Mouse (Mus musculus): ENCODE results near the gene Mphosph10. TPM values are rescaled to one million over a fixed set of nuclear protein-coding genes. Genes with fewer than 3 reads are reported as not detected.
A peak's percentile ranks its signal among the peaks of the same experiment; 100 is the strongest.

The Mphosph10 gene
- 37.3 TPM for polyA plus RNA-seq (2021)

DNA sequence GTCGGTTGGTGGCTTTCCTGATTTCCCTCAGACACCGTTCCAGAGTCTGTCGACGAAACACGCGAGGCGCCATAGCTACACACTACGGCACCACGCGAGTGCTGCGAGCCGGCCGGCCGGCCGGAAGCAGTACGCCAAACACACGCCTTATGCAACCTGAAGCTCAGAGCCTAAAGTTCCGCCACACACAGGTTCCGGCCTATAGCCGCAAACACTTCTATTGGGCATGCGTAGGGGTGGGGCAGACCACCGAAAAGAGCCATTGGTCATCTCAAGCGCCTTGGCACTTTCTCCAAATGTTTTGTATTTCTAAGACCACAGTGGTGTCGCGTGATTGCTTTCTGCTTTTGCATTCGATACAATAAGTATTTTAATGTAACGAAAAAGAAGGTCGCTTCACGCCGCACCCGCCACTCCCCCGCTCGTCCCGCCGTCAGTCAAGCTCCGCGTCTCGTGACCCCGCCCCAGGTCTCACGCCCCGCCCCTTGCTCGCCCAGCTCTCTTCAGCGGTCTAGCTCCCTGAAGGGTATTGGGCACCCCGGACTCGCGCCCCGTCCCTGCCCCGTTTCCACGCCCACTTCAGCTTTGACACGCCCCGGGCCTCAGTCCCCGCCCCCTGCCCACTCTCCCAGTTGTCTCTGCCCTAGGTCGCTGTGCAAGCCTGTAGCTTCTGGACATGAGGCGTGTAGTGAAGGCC is at the start of gene Mphosph10, which contains the start of gene Mcee:
Gene Mphosph10, minus strand, starts transcription at position 147 of the 697 bp plus-strand sequence.
Gene Mcee, plus strand, starts transcription at position 486 of the 697 bp plus-strand sequence.
- ChIA-PET POLR2A (interaction anchor here (1.1 kb wide), 1 partner anchor 15 kb away, joined by 3 read pairs; no protein-coding TSS in a partner anchor), CTCF (no interaction called here)
- in situ Hi-C loops (cut with MboI; ENCODE audit: low pct_unique_long_range_greater_than_20kb), result no loop called here
- DNase-seq (ENCODE audit: low read depth, low spot score), result peak; percentile 62
- peak; percentile 99 for ATAC-seq
- no peaks in the 10 kb centered on the region for H3K27me3 ChIP-seq
- TF ChIP-seq CTCF (IDR thresholded peaks at IDR 0.05), result no peak

GRCm38 (mm10) chr7:64440519-64440918 is 48.5 kb upstream of the Mphosph10 start:
- H3K27me3 ChIP-seq, result no peaks in the 10 kb centered on the region
- no peak for TF ChIP-seq CTCF (IDR thresholded peaks at IDR 0.05)
- DNase-seq (ENCODE audit: low read depth, low spot score) (no peak), ATAC-seq (no peak)
- CTCF ChIA-PET, result no interaction called here
- in situ Hi-C loops (cut with MboI; ENCODE audit: low pct_unique_long_range_greater_than_20kb), result no loop called here
- POLR2A ChIA-PET, result no interaction called here

GRCm38 (mm10) chr7:64439595-64440518 is 47.8 kb upstream of the Mphosph10 start:
- ATAC-seq, result no peak
- H3K27me3 ChIP-seq, result no peaks in the 10 kb centered on the region
- ChIA-PET CTCF (no interaction called here), POLR2A (no interaction called here)
- in situ Hi-C loops (cut with MboI; ENCODE audit: low pct_unique_long_range_greater_than_20kb), result no loop called here
- DNase-seq (ENCODE audit: low read depth, low spot score), result no peak
- no peak for TF ChIP-seq CTCF (IDR thresholded peaks at IDR 0.05)

- CTCF ChIA-PET, result no interaction called here
- in situ Hi-C loops (cut with MboI; ENCODE audit: low pct_unique_long_range_greater_than_20kb), result no loop called here
- no peak for DNase-seq (ENCODE audit: low read depth, low spot score)
- TF ChIP-seq CTCF (IDR thresholded peaks at IDR 0.05), result peak; percentile 39
- POLR2A ChIA-PET, result no interaction called here
- no peak for ATAC-seq
- peaks cover 2% of the 10 kb centered on the region for H3K27me3 ChIP-seq
Measured at GRCm38 (mm10) chr7:64424861-64425260, 32.8 kb upstream of the Mphosph10 start.

DNA sequence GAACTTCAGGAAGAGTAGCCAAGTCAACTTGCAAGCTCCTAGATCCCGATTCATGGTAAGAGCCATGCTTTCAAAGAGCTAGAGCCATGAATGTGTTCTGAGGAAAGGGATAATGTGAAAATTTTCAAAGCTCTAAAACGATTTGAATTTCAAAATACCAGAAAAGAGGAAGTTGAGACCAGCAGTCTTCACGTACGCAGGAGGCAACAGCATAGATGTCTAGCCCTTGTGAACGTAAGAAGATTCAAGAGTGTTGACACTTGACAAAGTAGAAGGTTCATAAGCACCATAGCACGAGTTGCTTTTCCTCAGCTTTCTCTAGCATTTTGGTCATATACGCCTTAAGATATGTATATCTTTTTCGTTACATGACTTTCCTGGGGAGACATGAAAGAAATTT is 11.9 kb upstream of the Mphosph10 start:
- TF ChIP-seq CTCF (IDR thresholded peaks at IDR 0.05), result no peak
- H3K27me3 ChIP-seq, result no peaks in the 10 kb centered on the region
- ATAC-seq (no peak), DNase-seq (ENCODE audit: low read depth, low spot score) (no peak)
- CTCF ChIA-PET, result no interaction called here
- POLR2A ChIA-PET, result no interaction called here
- in situ Hi-C loops (cut with MboI; ENCODE audit: low pct_unique_long_range_greater_than_20kb), result no loop called here

- DNase-seq (ENCODE audit: low read depth, low spot score), result no peak
- POLR2A ChIA-PET, result no interaction called here
- CTCF ChIA-PET, result no interaction called here
- no peak for ATAC-seq
- no peaks in the 10 kb centered on the region for H3K27me3 ChIP-seq
- in situ Hi-C loops (cut with MboI; ENCODE audit: low pct_unique_long_range_greater_than_20kb), result no loop called here
- no peak for TF ChIP-seq CTCF (IDR thresholded peaks at IDR 0.05)
Measured at GRCm38 (mm10) chr7:64402452-64402851, 10.4 kb upstream of the Mphosph10 start.

- H3K27me3 ChIP-seq, result no peaks in the 10 kb centered on the region
- no peak for TF ChIP-seq CTCF (IDR thresholded peaks at IDR 0.05)
- no peak for ATAC-seq
- no peak for DNase-seq (ENCODE audit: low read depth, low spot score)
- ChIA-PET CTCF (no interaction called here), POLR2A (no interaction called here)
- in situ Hi-C loops (cut with MboI; ENCODE audit: low pct_unique_long_range_greater_than_20kb), result no loop called here
Measured at GRCm38 (mm10) chr7:64400725-64401124, 8.7 kb upstream of the Mphosph10 start.

GRCm38 (mm10) chr7:64392819-64393151 is 717 bp upstream of the Mphosph10 start:
- DNase-seq (ENCODE audit: low read depth, low spot score) (no peak), ATAC-seq (peak; percentile 49)
- in situ Hi-C loops (cut with MboI; ENCODE audit: low pct_unique_long_range_greater_than_20kb), result no loop called here

GRCm38 (mm10) chr7:64391479-64391878 is 589 bp downstream of the Mphosph10 start:
- no peak for ATAC-seq
- TF ChIP-seq CTCF (IDR thresholded peaks at IDR 0.05), result no peak
- ChIA-PET POLR2A (interaction anchor here (1.1 kb wide), 1 partner anchor 16 kb away, joined by 3 read pairs; no protein-coding TSS in a partner anchor), CTCF (no interaction called here)
- DNase-seq (ENCODE audit: low read depth, low spot score), result no peak
- in situ Hi-C loops (cut with MboI; ENCODE audit: low pct_unique_long_range_greater_than_20kb), result no loop called here
- H3K27me3 ChIP-seq, result no peaks in the 10 kb centered on the region

More at GRCm38 (mm10) chr7:64392819-64393151, 717 bp upstream of the Mphosph10 start:
- TF ChIP-seq CTCF (IDR thresholded peaks at IDR 0.05), result no peak
- CTCF ChIA-PET, result no interaction called here
- POLR2A ChIA-PET, result no interaction called here
- no peaks in the 10 kb centered on the region for H3K27me3 ChIP-seq

GRCm38 (mm10) chr7:64373830-64374562 is 18.1 kb downstream of the Mphosph10 start, which contains the start of gene Fan1:
TSS of gene Fan1 (minus strand) at chr7:64374095.
- ATAC-seq (peak; percentile 98), DNase-seq (ENCODE audit: low read depth, low spot score) (peak; percentile 50)
- in situ Hi-C loops (cut with MboI; ENCODE audit: low pct_unique_long_range_greater_than_20kb), result no loop called here
- H3K27me3 ChIP-seq, result no peaks in the 10 kb centered on the region
- ChIA-PET POLR2A (no interaction called here), CTCF (interaction anchor here (1.0 kb wide), 1 partner anchor 50 kb away, joined by 3 read pairs; no protein-coding TSS in a partner anchor)
- no peak for TF ChIP-seq CTCF (IDR thresholded peaks at IDR 0.05)

Data from Patski (cell line).